Mouse (Mus musculus) mouse trophoblast stem cell (cell line): ENCODE measurements around the gene Cd83.

Experiments
- in situ Hi-C, 2 experiments: fragments of 300-500 bp; cut with MseI, MboI; formaldehyde crosslinking; loops; 2 replicates in 1 of 2; 3 replicates in 1 of 2; pipeline ENCODE4 v1.15.1; 2025

The Cd83 gene

DNA sequence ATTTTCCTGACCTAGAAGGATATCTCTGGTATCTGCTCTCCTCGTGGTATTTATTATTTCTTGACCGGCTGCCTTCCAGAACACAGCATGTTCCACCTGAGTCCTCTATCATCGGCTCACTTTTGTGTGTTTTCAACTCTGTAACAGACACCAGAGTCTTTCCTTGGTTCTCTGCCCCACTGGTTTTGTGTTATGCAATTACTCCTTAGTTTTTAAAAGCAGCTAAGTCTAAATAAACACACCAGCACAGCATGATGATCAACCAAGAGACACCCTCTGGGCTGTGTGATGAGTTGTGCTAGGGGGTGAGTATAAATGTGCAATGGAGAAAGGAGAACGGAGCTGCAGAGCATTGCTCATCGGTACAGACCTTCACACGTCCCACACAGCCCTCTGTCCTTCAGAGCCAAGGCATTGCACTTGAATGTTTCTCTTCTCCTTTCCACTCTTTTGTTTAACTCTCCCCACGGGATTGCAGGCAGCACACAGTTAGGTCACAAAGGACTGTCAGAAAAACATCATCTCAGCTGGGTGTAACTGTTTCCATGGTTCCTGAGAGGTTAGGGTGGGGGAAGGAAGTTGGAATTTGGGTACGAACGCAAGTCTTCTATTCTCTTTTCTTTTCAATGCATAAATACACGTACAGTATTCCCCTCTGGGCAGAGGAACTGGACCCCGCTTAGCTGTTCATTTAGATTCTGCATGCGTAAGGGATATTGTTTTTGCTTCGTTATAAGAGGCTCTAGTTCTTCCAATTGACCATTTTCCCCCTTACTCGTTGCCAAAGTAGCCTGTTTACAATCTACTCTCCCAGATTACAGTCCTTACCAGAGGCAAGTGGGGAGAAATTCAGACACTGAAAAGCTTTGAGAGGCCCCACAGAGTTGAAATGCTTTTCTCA, 22.0 kb downstream of the Cd83 start:
- in situ Hi-C loops = no loop called here

GRCm38 (mm10) chr13:43807272-43807675, 22.7 kb downstream of the Cd83 start:
- in situ Hi-C loops = no loop called here

- in situ Hi-C loops = no loop called here
Measured at GRCm38 (mm10) chr13:43810621-43811020, 26.0 kb downstream of the Cd83 start.

GRCm38 (mm10) chr13:43811835-43812234, 27.3 kb downstream of the Cd83 start:
- in situ Hi-C loops = no loop called here

DNA sequence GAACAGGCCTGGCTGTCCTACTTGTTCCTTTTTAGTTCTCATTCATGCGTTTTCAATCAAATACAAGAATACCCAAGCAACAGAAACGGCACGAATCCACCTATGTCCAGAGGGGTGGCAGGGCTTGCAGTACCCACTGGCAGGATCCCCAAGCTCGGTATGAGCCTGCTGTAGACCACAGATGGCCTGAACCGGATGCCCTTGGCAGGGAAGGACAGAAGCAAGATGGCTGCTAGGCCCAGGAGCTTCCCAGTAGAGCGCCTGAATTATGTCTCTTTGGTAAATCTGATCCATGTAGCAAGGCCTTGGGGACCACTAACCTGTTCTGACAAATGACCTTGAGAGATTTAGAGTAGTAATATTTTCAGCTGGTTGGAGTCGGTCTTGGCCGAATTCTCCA, 28.9 kb downstream of the Cd83 start:
- in situ Hi-C loops = no loop called here

DNA sequence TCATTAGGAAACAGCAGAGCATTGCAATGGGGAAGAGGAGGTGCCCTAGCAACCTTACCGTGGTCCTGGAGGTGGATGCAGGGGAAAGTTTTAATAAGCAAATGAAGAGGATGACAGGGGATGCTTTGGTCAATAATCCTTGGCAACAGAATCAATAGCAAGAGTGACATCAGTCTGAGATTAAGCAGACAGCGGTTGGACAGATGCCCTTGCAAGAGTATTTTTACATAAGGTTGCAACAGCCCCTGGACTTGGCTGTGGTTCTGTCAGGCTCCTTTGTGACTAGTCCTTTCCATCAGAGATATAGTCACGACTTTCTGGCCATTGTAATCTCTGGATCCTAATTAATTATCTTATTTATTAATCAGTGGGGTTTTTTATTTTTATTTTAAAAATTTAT, 32.9 kb downstream of the Cd83 start:
- in situ Hi-C loops = no loop called here

- in situ Hi-C loops = no loop called here
Measured at GRCm38 (mm10) chr13:43818307-43819019, 33.9 kb downstream of the Cd83 start.

GRCm38 (mm10) chr13:43819020-43819310, 34.4 kb downstream of the Cd83 start:
- in situ Hi-C loops = no loop called here

GRCm38 (mm10) chr13:43820071-43820470, 35.5 kb downstream of the Cd83 start:
- in situ Hi-C loops = no loop called here

DNA sequence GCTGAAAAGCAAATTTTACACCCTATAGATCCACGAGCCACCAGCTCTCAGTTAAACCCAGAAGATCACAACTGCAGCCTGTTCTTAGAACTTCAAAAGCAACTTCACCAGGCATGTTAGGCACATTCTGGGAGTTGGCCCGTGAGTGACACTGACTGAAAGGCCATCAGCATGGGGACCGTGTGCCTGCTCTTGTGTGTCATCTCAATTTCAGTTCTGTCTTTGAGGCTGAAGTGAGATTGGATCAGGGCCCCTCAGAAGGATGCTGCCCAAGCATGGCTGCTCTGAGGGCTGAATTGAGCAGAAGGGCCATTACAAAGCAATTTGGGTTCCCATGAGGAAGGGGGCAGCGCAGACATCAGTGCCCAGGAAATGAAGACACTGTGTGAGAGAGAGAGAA, 37.7 kb downstream of the Cd83 start:
- in situ Hi-C loops = no loop called here

DNA sequence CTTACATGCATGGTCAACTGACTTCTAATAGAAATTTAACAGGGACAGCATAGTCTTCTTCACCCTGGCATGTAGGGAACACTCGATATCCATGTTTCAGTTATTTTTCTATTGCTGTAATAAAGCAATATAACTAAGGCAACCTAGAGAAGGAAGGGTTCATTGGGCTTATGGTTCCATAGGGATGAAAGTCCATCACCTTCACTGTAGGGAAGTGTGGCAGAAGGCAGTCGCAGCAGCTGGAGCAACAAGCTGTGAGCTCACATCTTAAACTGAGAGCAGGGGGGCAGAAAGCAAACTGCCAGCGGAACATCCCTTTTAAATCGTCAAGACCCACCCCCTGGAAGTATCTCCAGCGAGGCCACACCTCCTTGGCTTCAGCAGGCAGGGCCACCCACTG, 44.1 kb downstream of the Cd83 start:
- in situ Hi-C loops = no loop called here

DNA sequence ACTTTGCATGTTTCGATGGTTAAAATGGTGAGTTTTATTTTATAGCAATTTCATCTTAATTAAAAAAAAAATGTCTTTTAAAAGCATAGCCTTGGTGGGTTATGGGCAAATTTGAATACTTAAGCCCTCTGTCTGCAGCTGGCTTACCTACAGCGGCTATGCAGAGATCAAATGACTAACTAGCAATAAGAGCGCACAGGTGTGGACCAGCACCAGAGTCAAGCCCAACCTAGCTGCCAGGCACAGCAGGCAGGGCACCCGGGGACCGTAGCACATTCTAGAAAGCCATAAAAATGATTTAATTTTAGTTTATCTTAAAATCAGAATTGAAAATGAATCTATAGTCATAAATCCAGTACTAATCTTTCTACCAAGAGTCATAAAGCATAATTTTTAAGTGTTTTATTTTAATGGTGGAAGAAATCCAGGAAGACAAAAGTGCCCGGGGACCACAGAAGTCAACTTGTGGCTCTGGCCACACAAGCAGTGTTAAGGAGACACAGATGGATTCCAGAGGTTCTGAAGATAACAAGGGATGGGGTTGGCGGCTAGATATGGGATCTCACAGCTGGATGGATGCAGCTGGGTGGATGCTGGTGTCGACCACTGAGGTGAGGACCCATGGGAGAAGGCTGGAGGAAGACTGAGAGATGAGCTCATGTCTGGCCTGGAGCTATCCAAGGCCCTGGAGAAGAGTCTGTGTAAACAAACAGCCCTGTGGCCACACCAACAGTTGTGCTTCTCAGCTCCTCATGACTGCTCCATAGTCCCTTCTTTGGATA, 46.5 kb downstream of the Cd83 start:
- in situ Hi-C loops = no loop called here

GRCm38 (mm10) chr13:43832731-43833130, 48.2 kb downstream of the Cd83 start:
- in situ Hi-C loops = no loop called here

GRCm38 (mm10) chr13:43836376-43836775, 51.8 kb downstream of the Cd83 start:
- in situ Hi-C loops = no loop called here

DNA sequence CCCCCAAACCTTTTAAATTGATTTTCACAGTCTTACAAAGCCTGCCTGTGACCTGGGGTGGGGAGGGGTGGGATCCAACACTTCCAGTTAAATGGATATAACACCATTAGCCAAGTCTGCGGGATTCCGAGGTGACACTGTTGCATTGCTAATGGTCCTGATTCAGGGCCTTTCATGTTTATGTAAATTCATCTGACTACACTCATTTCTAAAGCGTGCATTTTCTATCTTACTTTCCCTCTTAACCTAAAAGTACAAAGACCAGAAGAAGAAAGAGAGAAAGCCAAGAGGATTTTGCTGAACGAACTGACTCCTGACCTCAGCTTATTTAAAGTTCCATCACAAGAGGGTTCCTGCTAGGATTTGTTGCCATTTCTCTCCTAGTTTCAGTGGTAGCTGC, 53.2 kb downstream of the Cd83 start:
- in situ Hi-C loops = no loop called here

DNA sequence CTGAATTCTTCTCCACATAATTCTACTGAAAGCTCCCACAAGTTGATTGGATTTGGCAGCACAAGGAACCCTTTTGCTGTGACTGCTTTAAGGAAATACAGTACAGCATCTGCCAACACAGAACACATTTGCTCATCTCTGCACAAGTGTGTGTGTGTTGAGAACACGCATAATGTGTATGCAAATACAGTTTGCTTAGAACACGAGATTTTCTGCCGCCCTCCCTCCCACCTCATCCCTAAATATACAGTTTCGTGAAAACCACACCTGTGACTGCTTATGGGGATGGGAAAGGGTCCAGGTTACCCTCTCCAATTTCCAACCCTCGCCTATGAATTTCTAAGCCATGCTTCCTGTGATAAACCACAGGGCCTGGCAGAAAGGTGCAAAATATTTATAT, 60.6 kb downstream of the Cd83 start:
- in situ Hi-C loops = no loop called here

- in situ Hi-C loops = no loop called here
Measured at GRCm38 (mm10) chr13:43847186-43847585, 62.6 kb downstream of the Cd83 start.

DNA sequence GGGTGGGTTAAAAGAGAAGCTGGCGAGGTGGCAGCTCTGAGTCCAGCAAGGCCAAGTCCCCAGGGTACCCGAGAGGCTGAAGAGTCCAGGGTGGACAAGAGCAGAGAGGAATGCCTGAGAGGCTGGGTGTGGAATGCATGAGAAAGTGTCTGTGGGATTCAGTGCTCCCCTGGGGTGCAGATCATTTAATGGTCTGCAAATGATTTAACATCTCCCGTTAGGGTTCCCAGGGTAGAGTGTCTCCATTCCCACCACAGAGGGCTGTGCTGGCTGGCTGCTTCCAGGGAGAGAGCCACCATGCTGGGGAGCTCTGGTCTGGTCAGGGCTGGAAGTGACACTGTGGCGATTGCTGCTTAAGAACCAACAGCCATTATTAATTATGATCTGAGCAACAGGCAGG, 65.2 kb downstream of the Cd83 start:
- in situ Hi-C loops = no loop called here

DNA sequence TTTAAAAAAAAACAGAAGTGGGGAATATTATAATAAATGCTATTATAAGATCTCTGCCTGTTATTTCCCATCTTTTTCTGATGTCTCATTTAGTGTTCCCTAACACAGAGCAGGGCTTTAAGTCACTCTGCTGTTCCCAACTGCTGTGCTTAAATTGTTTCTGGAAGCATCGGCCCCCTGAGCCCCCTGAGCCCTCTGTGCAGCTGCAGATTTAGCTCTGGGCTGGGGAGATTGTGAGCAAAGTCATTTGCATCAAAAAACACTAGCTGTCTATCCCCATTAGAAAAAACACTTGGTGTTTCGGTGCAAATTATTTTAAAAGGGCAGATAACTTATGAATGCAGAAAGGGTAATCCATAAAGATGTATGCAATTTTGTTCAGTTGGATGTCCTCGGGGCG, 66.5 kb downstream of the Cd83 start:
- in situ Hi-C loops = no loop called here
